Mouse (Mus musculus): Measurements from ENCODE around the gene Nbeal2. TPM values are rescaled to one million over a fixed set of nuclear protein-coding genes. Genes with fewer than 3 reads are reported as not detected.
A peak's percentile ranks its signal among the peaks of the same experiment; 100 is the strongest.

Nbeal2 gene
- total and polyA plus RNA-seq, 3 experiments = 9.3 to 17.2 TPM; not detected in 1

- Histone ChIP-seq H3K9me3 (replicated peaks; ENCODE audit: insufficient read depth, low read length) (no peaks in the 10 kb centered on the region), H3K27me3 (ENCODE audit: control insufficient read depth in 1 of 2, insufficient read depth in 2 of 2, low read length in 2 of 2) (no peaks in the 10 kb centered on the region), H3K4me3 (ENCODE audit: control insufficient read depth in 1 of 2, insufficient read depth in 1 of 2, low read depth in 2 of 2, low read length in 2 of 2) (no peak overlapping the region), H3K9ac (ENCODE audit: control insufficient read depth, low read depth, low read length, poor library complexity, severe bottlenecking) (no peak overlapping the region), H3K4me1 (ENCODE audit: control insufficient read depth in 1 of 2, insufficient read depth in 2 of 2, low read length in 2 of 2) (peaks cover 15 to 38% of the 10 kb centered on the region in 2 experiments), H3K27ac (ENCODE audit: control insufficient read depth, low read depth, low read length) (0 out of 2 replicates have a peak overlapping the region, but pooled peaks have one; percentile 12), H3K79me2 (ENCODE audit: control insufficient read depth, insufficient read depth, low read length, poor library complexity) (peaks cover 7% of the 10 kb centered on the region; the same call in 1 of the 2 replicates), H3K36me3 (ENCODE audit: control insufficient read depth in 1 of 2, insufficient read depth in 2 of 2, low read length in 2 of 2) (peaks cover 0 to 33% of the 10 kb centered on the region in 2 experiments; a peak in 2 of 4 replicates)
- peak; percentile 62 for DNase-seq (ENCODE audit: low read depth, low spot score)
- TF ChIP-seq MYC (IDR thresholded peaks at IDR 0.05; ENCODE audit: low read depth, low read length) (no peak), POLR2AphosphoS2 (IDR thresholded peaks at IDR 0.05; ENCODE audit: low read length) (no peak), NELFE (IDR thresholded peaks at IDR 0.05; ENCODE audit: low read depth, low read length) (no peak), USF2 (IDR thresholded peaks at IDR 0.05; ENCODE audit: borderline replicate concordance in 1 of 2, insufficient read depth in 1 of 2, low read depth in 1 of 2, low read length in 2 of 2) (no peak), TCF12 (IDR thresholded peaks at IDR 0.05; ENCODE audit: low read depth, low read length) (peak; percentile 77), MAFK (IDR thresholded peaks at IDR 0.05; ENCODE audit: borderline replicate concordance, low read depth, low read length) (peak; percentile 18; the same call in 1 of the 2 replicates), ELF1 (IDR thresholded peaks at IDR 0.05; ENCODE audit: low read depth, low read length) (no peak), HCFC1 (IDR thresholded peaks at IDR 0.05; ENCODE audit: low read depth, low read length) (no peak), E2F4 (IDR thresholded peaks at IDR 0.05; ENCODE audit: borderline replicate concordance, low read depth, low read length) (no peak), CHD2 (IDR thresholded peaks at IDR 0.05; ENCODE audit: low read length) (no peak), GATA1 (IDR thresholded peaks at IDR 0.05; ENCODE audit: low read depth, low read length) (peak; percentile 54), CTCF (IDR thresholded peaks at IDR 0.05 in 2 of 3, conservative IDR thresholded peaks at IDR 0.05 in 1 of 3; ENCODE audit: control insufficient read depth in 1 of 3, insufficient read depth in 1 of 3, low read depth in 2 of 3, low read length in 3 of 3, poor library complexity in 1 of 3, severe bottlenecking in 1 of 3) (no peak), BHLHE40 (IDR thresholded peaks at IDR 0.05; ENCODE audit: borderline replicate concordance, low read depth, low read length) (no peak), SMC3 (IDR thresholded peaks at IDR 0.05; ENCODE audit: low read depth, low read length) (no peak), GABPA (IDR thresholded peaks at IDR 0.05; ENCODE audit: low read depth, low read length) (no peak), ZKSCAN1 (IDR thresholded peaks at IDR 0.05; ENCODE audit: low read depth, low read length) (no peak), RAD21 (IDR thresholded peaks at IDR 0.05; ENCODE audit: low read depth, low read length) (no peak), RCOR1 (IDR thresholded peaks at IDR 0.05; ENCODE audit: low read depth, low read length) (0 out of 2 replicates have a peak, but pooled peaks have one; percentile 50), MEF2A (IDR thresholded peaks at IDR 0.05; ENCODE audit: extremely low read depth, insufficient replicate concordance, low read depth, low read length, poor library complexity, severe bottlenecking) (no peak), NRF1 (IDR thresholded peaks at IDR 0.05; ENCODE audit: insufficient read depth, low read depth, low read length, poor library complexity, severe bottlenecking) (no peak), ETS1 (IDR thresholded peaks at IDR 0.05; ENCODE audit: low read depth, low read length) (peak; percentile 80), USF1 (IDR thresholded peaks at IDR 0.05; ENCODE audit: low read depth, low read length) (no peak), POLR2A (IDR thresholded peaks at IDR 0.05; ENCODE audit: control insufficient read depth in 1 of 2, insufficient read depth in 1 of 2, low read depth in 1 of 2, low read length in 2 of 2, poor library complexity in 1 of 2) (no peak), POLR2AphosphoS5 (IDR thresholded peaks at IDR 0.05; ENCODE audit: borderline replicate concordance, low read depth, low read length) (no peak), TBP (IDR thresholded peaks at IDR 0.05; ENCODE audit: low read depth, low read length) (no peak), MXI1 (IDR thresholded peaks at IDR 0.05; ENCODE audit: low read depth, low read length) (no peak), ZNF384 (IDR thresholded peaks at IDR 0.05; ENCODE audit: low read depth, low read length) (no peak), CHD1 (IDR thresholded peaks at IDR 0.05; ENCODE audit: low read depth, low read length) (no peak), JUND (IDR thresholded peaks at IDR 0.05; ENCODE audit: low read depth, low read length) (no peak), MAZ (IDR thresholded peaks at IDR 0.05; ENCODE audit: low read depth, low read length) (no peak), MYB (IDR thresholded peaks at IDR 0.05; ENCODE audit: low read depth, low read length) (no peak), ZMIZ1 (IDR thresholded peaks at IDR 0.05; ENCODE audit: low read depth, low read length) (no peak), EP300 (IDR thresholded peaks at IDR 0.05; ENCODE audit: low read depth in 1 of 2, low read length in 2 of 2) (peak; percentile 52 to 71; a peak in 3 of 4 replicates), TAL1 (IDR thresholded peaks at IDR 0.05; ENCODE audit: low read length) (peak; percentile 63), ZC3H11A (IDR thresholded peaks at IDR 0.05; ENCODE audit: low read depth, low read length) (no peak), SIN3A (IDR thresholded peaks at IDR 0.05; ENCODE audit: low read length) (peak; percentile 37; the same call in 1 of the 2 replicates), KAT2A (conservative IDR thresholded peaks at IDR 0.05; ENCODE audit: low read depth, low read length) (no peak)
Observed at GRCm38 (mm10) chr9:110667219-110667836, 13.4 kb upstream of the Nbeal2 start.
